Mouse (Mus musculus): ENCODE data around the gene Vmn2r86.
"Not testable (repeated sequence)": the region's sequence is repeated elsewhere in the genome, so short reads cannot be mapped to it uniquely, and the experiment has no call there.

DNA sequence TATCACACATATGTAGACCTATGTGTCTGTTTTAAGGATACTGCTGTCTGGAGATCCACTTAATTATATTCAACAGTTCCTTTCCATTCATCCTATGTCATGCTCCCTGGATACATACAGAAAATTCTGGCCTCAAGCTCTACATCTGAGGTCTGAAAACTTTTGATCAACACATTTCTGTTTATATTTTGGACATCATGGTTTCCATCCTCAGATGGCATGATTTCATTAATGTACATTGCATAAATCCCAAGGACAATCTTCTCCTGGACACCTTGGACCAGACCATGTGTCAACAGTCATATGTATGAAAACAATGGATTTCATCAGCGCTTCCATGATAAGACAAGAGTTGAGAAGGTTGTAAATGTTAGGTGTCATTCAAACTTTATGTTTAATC lies at the start of gene Vmn2r86:
- TF ChIP-seq CTCF (conservative IDR thresholded peaks at IDR 0.05; ENCODE audit: low read length); NANOG (IDR thresholded peaks at IDR 0.05; ENCODE audit: borderline replicate concordance, low read length); POU5F1 (IDR thresholded peaks at IDR 0.05; ENCODE audit: borderline replicate concordance, low read length): not testable (repeated sequence)

All from E14TG2a.4 (cell line).